Mouse (Mus musculus) heart, embryonic 13.5 days (tissue): ENCODE results near the gene Col23a1. TPM values are rescaled to one million over a fixed set of nuclear protein-coding genes. Genes with fewer than 3 reads are reported as not detected.

ENCODE experiments used
- ATAC-seq: fragments of 200-750 bp; cut with Nextera tagmentation; 2 replicates; pipeline ENCODE4 v1.8.0; 2017; ENCODE audit warnings: moderate TSS enrichment; ENCODE audit not compliant: insufficient number of reproducible peaks, low FRiP score, low TSS enrichment; ENCODE audit errors: extremely low read depth
- H3K27ac ChIP-seq: fragments of 300-500 bp; sonication (generic); replicated peaks from 2 replicates; pipeline ENCODE4 v1.5.1; 2015; ENCODE audit warnings: moderate library complexity, mild to moderate bottlenecking, inconsistent platforms
- H3K27me3 ChIP-seq: fragments of 300-500 bp; sonication (generic); replicated peaks from 2 replicates; pipeline ENCODE4 v1.6.1; 2015; ENCODE audit warnings: mild to moderate bottlenecking, inconsistent platforms
- H3K36me3 ChIP-seq: fragments of 300-500 bp; sonication (generic); 2 replicates; pipeline ENCODE4 v1.6.1; 2015; ENCODE audit warnings: mild to moderate bottlenecking, inconsistent platforms
- H3K4me1 ChIP-seq: fragments of 300-500 bp; sonication (generic); 2 replicates; pipeline ENCODE4 v1.6.1; 2015; ENCODE audit warnings: inconsistent platforms
- H3K4me2 ChIP-seq: fragments of 300-500 bp; sonication (generic); 2 replicates; pipeline ENCODE4 v1.6.1; 2015; ENCODE audit warnings: inconsistent platforms, mild to moderate bottlenecking, moderate library complexity
- H3K4me3 ChIP-seq: fragments of 300-500 bp; sonication (generic); 2 replicates; pipeline ENCODE4 v1.5.1; 2015; ENCODE audit warnings: moderate library complexity, mild to moderate bottlenecking, inconsistent platforms
- H3K9ac ChIP-seq: fragments of 300-500 bp; sonication (generic); 2 replicates; pipeline ENCODE4 v1.6.1; 2015; ENCODE audit warnings: inconsistent platforms, mild to moderate bottlenecking, moderate library complexity
- H3K9me3 ChIP-seq: fragments of 300-500 bp; sonication (generic); 2 replicates; pipeline ENCODE4 v1.6.1; 2016; ENCODE audit warnings: inconsistent platforms
- WGBS: fragments of 180-500 bp; shearing (Covaris S2); methylation state at CpG from one replicate; pipeline ENCODE4 v1.1.7; 2015; ENCODE audit warnings: mixed read lengths; 5-methylcytosine and 5-hydroxymethylcytosine counted together
- polyA plus RNA-seq: library from polyadenylated mRNA; unstranded; fragments of >200 nt; fragmentation: Nextera tagmentation; extraction: Ambion mirVana; gene quantifications from 2 replicates; pipeline ENCODE4 v1.2.1, GENCODE M21; 2015

Gene Col23a1
- polyA plus RNA-seq, 1 experiment from 2014 or later = 9.9 TPM

GRCm38 (mm10) chr11:51485775-51486464, 196.2 kb downstream of the Col23a1 start:
- Histone ChIP-seq H3K27ac (peak overlapping the region; percentile 42; the same call in 1 of the 2 replicates), H3K4me2 (no peak overlapping the region), H3K4me3 (no peak overlapping the region), H3K9me3 (peaks cover 4% of the 10 kb centered on the region), H3K36me3 (no peaks in the 10 kb centered on the region), H3K9ac (no peak overlapping the region), H3K27me3 (peaks cover 41% of the 10 kb centered on the region), H3K4me1 (peaks cover 17% of the 10 kb centered on the region)
- WGBS = 19% methylated on average over 10 of the region's 10 CpGs
- ATAC-seq = no peak

GRCm38 (mm10) chr11:51488813-51489212, 199.1 kb downstream of the Col23a1 start:
- ATAC-seq = no peak
- Histone ChIP-seq H3K9ac (no peak overlapping the region), H3K27me3 (peaks cover 45% of the 10 kb centered on the region), H3K4me3 (no peak overlapping the region), H3K9me3 (peaks cover 4% of the 10 kb centered on the region), H3K4me2 (no peak overlapping the region), H3K27ac (no peak overlapping the region), H3K36me3 (no peaks in the 10 kb centered on the region), H3K4me1 (peaks cover 20% of the 10 kb centered on the region)
- 61% methylated on average over 9 of the region's 9 CpGs for WGBS

GRCm38 (mm10) chr11:51493421-51493820, 203.7 kb downstream of the Col23a1 start:
- Histone ChIP-seq H3K9ac (no peak overlapping the region), H3K4me2 (no peak overlapping the region), H3K36me3 (no peaks in the 10 kb centered on the region), H3K9me3 (peaks cover 4% of the 10 kb centered on the region), H3K27me3 (peaks cover 50% of the 10 kb centered on the region), H3K4me1 (0 out of 2 replicates have a peak, but pooled peaks cover 8% of the 10 kb centered on the region), H3K4me3 (no peak overlapping the region), H3K27ac (no peak overlapping the region)
- 50% methylated on average over 4 of the region's 4 CpGs for WGBS
- ATAC-seq = no peak

- 42% methylated on average over 5 of the region's 5 CpGs for WGBS
- peaks cover 4% of the 10 kb centered on the region for H3K9me3 ChIP-seq
- no peak for ATAC-seq
Observed at GRCm38 (mm10) chr11:51494178-51494577, 204.5 kb downstream of the Col23a1 start.

GRCm38 (mm10) chr11:51499776-51500175, 210.1 kb downstream of the Col23a1 start:
- Histone ChIP-seq H3K4me2 (no peak overlapping the region), H3K27ac (no peak overlapping the region), H3K36me3 (no peaks in the 10 kb centered on the region), H3K27me3 (peaks cover 40% of the 10 kb centered on the region), H3K9ac (no peak overlapping the region), H3K4me1 (peaks cover 10% of the 10 kb centered on the region), H3K9me3 (no peaks in the 10 kb centered on the region), H3K4me3 (no peak overlapping the region)
- no peak for ATAC-seq

More at GRCm38 (mm10) chr11:51494178-51494577, 204.5 kb downstream of the Col23a1 start:
- Histone ChIP-seq H3K27ac (no peak overlapping the region), H3K4me2 (no peak overlapping the region), H3K36me3 (no peaks in the 10 kb centered on the region), H3K9ac (no peak overlapping the region), H3K4me3 (no peak overlapping the region), H3K27me3 (peaks cover 50% of the 10 kb centered on the region), H3K4me1 (0 out of 2 replicates have a peak, but pooled peaks cover 8% of the 10 kb centered on the region)

GRCm38 (mm10) chr11:51502431-51502851, 212.7 kb downstream of the Col23a1 start:
- WGBS = 60% methylated on average over 10 of the region's 10 CpGs
- H3K36me3 ChIP-seq = no peaks in the 10 kb centered on the region
- no peak overlapping the region for H3K27ac ChIP-seq
- no peak overlapping the region for H3K9ac ChIP-seq
- H3K9me3 ChIP-seq = no peaks in the 10 kb centered on the region
- H3K27me3 ChIP-seq = peaks cover 29% of the 10 kb centered on the region
- H3K4me1 ChIP-seq = peaks cover 15% of the 10 kb centered on the region
- no peak overlapping the region for H3K4me3 ChIP-seq
- ATAC-seq = no peak
- H3K4me2 ChIP-seq = no peak overlapping the region

- no peaks in the 10 kb centered on the region for H3K9me3 ChIP-seq
Observed at GRCm38 (mm10) chr11:51504946-51505345, 215.2 kb downstream of the Col23a1 start.

GRCm38 (mm10) chr11:51508053-51508452, 218.3 kb downstream of the Col23a1 start:
- H3K36me3 ChIP-seq = no peaks in the 10 kb centered on the region
- ATAC-seq = no peak
- peaks cover 20% of the 10 kb centered on the region for H3K27me3 ChIP-seq
- H3K9ac ChIP-seq = no peak overlapping the region
- H3K27ac ChIP-seq = no peak overlapping the region
- 38% methylated on average over 6 of the region's 6 CpGs for WGBS
- peaks cover 20% of the 10 kb centered on the region for H3K4me1 ChIP-seq
- no peak overlapping the region for H3K4me2 ChIP-seq
- H3K9me3 ChIP-seq = no peaks in the 10 kb centered on the region
- H3K4me3 ChIP-seq = no peak overlapping the region

More at GRCm38 (mm10) chr11:51504946-51505345, 215.2 kb downstream of the Col23a1 start:
- no peak overlapping the region for H3K27ac ChIP-seq
- H3K36me3 ChIP-seq = no peaks in the 10 kb centered on the region
- H3K4me3 ChIP-seq = no peak overlapping the region
- H3K27me3 ChIP-seq = peaks cover 31% of the 10 kb centered on the region
- no peak overlapping the region for H3K9ac ChIP-seq
- no peak for ATAC-seq
- H3K4me2 ChIP-seq = no peak overlapping the region
- whole genome bisulfite sequencing = 16% methylated on average over 3 of the region's 3 CpGs
- H3K4me1 ChIP-seq = peaks cover 20% of the 10 kb centered on the region

- Histone ChIP-seq H3K9ac (no peak overlapping the region), H3K27me3 (peaks cover 21% of the 10 kb centered on the region), H3K36me3 (no peaks in the 10 kb centered on the region), H3K27ac (no peak overlapping the region), H3K9me3 (no peaks in the 10 kb centered on the region), H3K4me1 (peaks cover 16% of the 10 kb centered on the region), H3K4me2 (no peak overlapping the region), H3K4me3 (no peak overlapping the region)
- 88% methylated on average over 5 of the region's 5 CpGs for WGBS
- no peak for ATAC-seq
Observed at GRCm38 (mm10) chr11:51509211-51509610, 219.5 kb downstream of the Col23a1 start.

GRCm38 (mm10) chr11:51513019-51513418, 223.3 kb downstream of the Col23a1 start:
- Histone ChIP-seq H3K4me3 (no peak overlapping the region), H3K9ac (no peak overlapping the region), H3K36me3 (no peaks in the 10 kb centered on the region; the same call in 1 of the 2 replicates), H3K27me3 (peaks cover 19% of the 10 kb centered on the region), H3K4me1 (peaks cover 3% of the 10 kb centered on the region; the same call in 1 of the 2 replicates), H3K4me2 (no peak overlapping the region), H3K9me3 (no peaks in the 10 kb centered on the region), H3K27ac (no peak overlapping the region)
- WGBS = 69% methylated on average over 6 of the region's 6 CpGs
- ATAC-seq = no peak

GRCm38 (mm10) chr11:51515346-51515745, 225.6 kb downstream of the Col23a1 start:
- Histone ChIP-seq H3K9me3 (no peaks in the 10 kb centered on the region), H3K27ac (no peak overlapping the region), H3K36me3 (no peaks in the 10 kb centered on the region; the same call in 1 of the 2 replicates), H3K27me3 (peaks cover 18% of the 10 kb centered on the region), H3K9ac (no peak overlapping the region), H3K4me2 (no peak overlapping the region), H3K4me3 (no peak overlapping the region), H3K4me1 (no peaks in the 10 kb centered on the region)
- 77% methylated on average over 11 of the region's 11 CpGs for WGBS
- no peak for ATAC-seq

- H3K4me3 ChIP-seq = no peak overlapping the region
- no peak overlapping the region for H3K9ac ChIP-seq
- no peaks in the 10 kb centered on the region for H3K9me3 ChIP-seq
- no peak overlapping the region for H3K4me2 ChIP-seq
- WGBS = 91% methylated on average over 3 of the region's 3 CpGs
- peaks cover 8% of the 10 kb centered on the region; the same call in 1 of the 2 replicates for H3K4me1 ChIP-seq
- no peak for ATAC-seq
- H3K27ac ChIP-seq = no peak overlapping the region
- peaks cover 35% of the 10 kb centered on the region for H3K27me3 ChIP-seq
- H3K36me3 ChIP-seq = no peaks in the 10 kb centered on the region; the same call in 1 of the 2 replicates
Observed at GRCm38 (mm10) chr11:51518100-51518499, 228.4 kb downstream of the Col23a1 start.
